Mouse (Mus musculus) heart, embryonic 13.5 days (tissue): ENCODE results near the gene Cdh3. TPM values are rescaled to one million over a fixed set of nuclear protein-coding genes. Genes with fewer than 3 reads are reported as not detected.
"Not testable (repeated sequence)": the region's sequence is repeated elsewhere in the genome, so short reads cannot be mapped to it uniquely, and the experiment has no call there.

Experiments used
- ATAC-seq: fragments of 200-750 bp; cut with Nextera tagmentation; 2 replicates; pipeline ENCODE4 v1.8.0; 2017; ENCODE audit warnings: moderate TSS enrichment; ENCODE audit not compliant: insufficient number of reproducible peaks, low FRiP score, low TSS enrichment; ENCODE audit errors: extremely low read depth
- H3K27ac ChIP-seq: fragments of 300-500 bp; sonication (generic); replicated peaks from 2 replicates; pipeline ENCODE4 v1.5.1; 2015; ENCODE audit warnings: moderate library complexity, mild to moderate bottlenecking, inconsistent platforms
- H3K27me3 ChIP-seq: fragments of 300-500 bp; sonication (generic); replicated peaks from 2 replicates; pipeline ENCODE4 v1.6.1; 2015; ENCODE audit warnings: mild to moderate bottlenecking, inconsistent platforms
- H3K36me3 ChIP-seq: fragments of 300-500 bp; sonication (generic); 2 replicates; pipeline ENCODE4 v1.6.1; 2015; ENCODE audit warnings: mild to moderate bottlenecking, inconsistent platforms
- H3K4me1 ChIP-seq: fragments of 300-500 bp; sonication (generic); 2 replicates; pipeline ENCODE4 v1.6.1; 2015; ENCODE audit warnings: inconsistent platforms
- H3K4me2 ChIP-seq: fragments of 300-500 bp; sonication (generic); 2 replicates; pipeline ENCODE4 v1.6.1; 2015; ENCODE audit warnings: inconsistent platforms, mild to moderate bottlenecking, moderate library complexity
- H3K4me3 ChIP-seq: fragments of 300-500 bp; sonication (generic); 2 replicates; pipeline ENCODE4 v1.5.1; 2015; ENCODE audit warnings: moderate library complexity, mild to moderate bottlenecking, inconsistent platforms
- H3K9ac ChIP-seq: fragments of 300-500 bp; sonication (generic); 2 replicates; pipeline ENCODE4 v1.6.1; 2015; ENCODE audit warnings: inconsistent platforms, mild to moderate bottlenecking, moderate library complexity
- H3K9me3 ChIP-seq: fragments of 300-500 bp; sonication (generic); 2 replicates; pipeline ENCODE4 v1.6.1; 2016; ENCODE audit warnings: inconsistent platforms
- WGBS: fragments of 180-500 bp; shearing (Covaris S2); methylation state at CpG from one replicate; pipeline ENCODE4 v1.1.7; 2015; ENCODE audit warnings: mixed read lengths; 5-methylcytosine and 5-hydroxymethylcytosine counted together
- polyA plus RNA-seq: library from polyadenylated mRNA; unstranded; fragments of >200 nt; fragmentation: Nextera tagmentation; extraction: Ambion mirVana; gene quantifications from 2 replicates; pipeline ENCODE4 v1.2.1, GENCODE M21; 2015

Gene Cdh3
- polyA plus RNA-seq, 1 experiment from 2014 or later: 32.0 TPM

- Histone ChIP-seq H3K9me3 (no peaks in the 10 kb centered on the region), H3K4me2 (no peak overlapping the region), H3K4me3 (no peak overlapping the region), H3K27ac (no peak overlapping the region), H3K36me3 (no peaks in the 10 kb centered on the region), H3K4me1 (peaks cover 9% of the 10 kb centered on the region; the same call in 1 of the 2 replicates), H3K9ac (no peak overlapping the region), H3K27me3 (no peaks in the 10 kb centered on the region)
- WGBS: 47% methylated on average over 2 of the region's 3 CpGs
- ATAC-seq: no peak
Observed at GRCm38 (mm10) chr8:106592458-106592857, 81.8 kb downstream of the Cdh3 start.

DNA sequence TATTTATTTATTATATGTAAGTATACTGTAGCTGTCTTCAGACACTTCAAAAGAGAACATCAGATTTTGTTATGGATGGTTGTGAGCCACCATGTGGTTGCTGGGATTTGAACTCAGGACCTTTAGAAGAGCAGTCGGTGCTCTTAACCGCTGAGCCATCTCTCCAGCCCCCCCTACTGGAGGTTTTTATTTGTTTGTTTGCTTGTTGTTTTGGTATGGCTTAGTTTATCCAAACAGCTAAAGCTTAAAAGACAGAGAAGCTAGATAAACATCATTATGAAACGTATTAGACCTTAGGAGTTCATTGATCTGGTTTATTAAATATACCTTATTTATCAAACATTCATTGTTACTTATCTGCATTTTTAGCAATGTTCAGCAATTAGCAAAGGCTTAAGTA lies 84.9 kb downstream of the Cdh3 start:
- not testable (repeated sequence) for ATAC-seq, H3K36me3 ChIP-seq, H3K9me3 ChIP-seq, H3K27me3 ChIP-seq, H3K4me3 ChIP-seq, H3K27ac ChIP-seq, H3K9ac ChIP-seq, H3K4me2 ChIP-seq, H3K4me1 ChIP-seq
- 91% methylated on average over 3 of the region's 3 CpGs for WGBS

DNA sequence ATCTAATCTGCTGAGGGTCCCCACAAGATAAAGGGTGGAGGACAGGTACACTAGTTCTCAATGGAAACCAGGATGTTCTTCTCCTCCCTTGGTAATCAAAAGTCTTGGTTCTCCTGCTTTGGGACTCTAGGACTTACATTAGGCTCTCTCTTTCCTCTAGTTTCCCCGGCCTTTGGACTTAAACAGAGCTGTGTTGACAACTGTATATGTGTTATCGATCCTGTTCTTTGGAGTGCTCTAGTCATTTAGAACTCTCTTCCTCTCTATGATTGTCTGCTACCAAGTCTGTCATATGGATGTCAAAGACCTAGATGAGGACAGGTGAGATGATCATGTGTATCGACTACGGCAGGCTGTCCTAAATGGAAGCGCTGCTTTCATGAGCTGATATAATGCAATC lies 86.4 kb downstream of the Cdh3 start:
- H3K27me3 ChIP-seq: peaks cover 21% of the 10 kb centered on the region
- no peaks in the 10 kb centered on the region for H3K9me3 ChIP-seq
- no peaks in the 10 kb centered on the region for H3K36me3 ChIP-seq
- no peak for ATAC-seq
- no peak overlapping the region for H3K4me3 ChIP-seq
- WGBS: 83% methylated on average over 5 of the region's 5 CpGs
- no peaks in the 10 kb centered on the region for H3K4me1 ChIP-seq
- no peak overlapping the region for H3K27ac ChIP-seq
- no peak overlapping the region for H3K9ac ChIP-seq
- no peak overlapping the region for H3K4me2 ChIP-seq

DNA sequence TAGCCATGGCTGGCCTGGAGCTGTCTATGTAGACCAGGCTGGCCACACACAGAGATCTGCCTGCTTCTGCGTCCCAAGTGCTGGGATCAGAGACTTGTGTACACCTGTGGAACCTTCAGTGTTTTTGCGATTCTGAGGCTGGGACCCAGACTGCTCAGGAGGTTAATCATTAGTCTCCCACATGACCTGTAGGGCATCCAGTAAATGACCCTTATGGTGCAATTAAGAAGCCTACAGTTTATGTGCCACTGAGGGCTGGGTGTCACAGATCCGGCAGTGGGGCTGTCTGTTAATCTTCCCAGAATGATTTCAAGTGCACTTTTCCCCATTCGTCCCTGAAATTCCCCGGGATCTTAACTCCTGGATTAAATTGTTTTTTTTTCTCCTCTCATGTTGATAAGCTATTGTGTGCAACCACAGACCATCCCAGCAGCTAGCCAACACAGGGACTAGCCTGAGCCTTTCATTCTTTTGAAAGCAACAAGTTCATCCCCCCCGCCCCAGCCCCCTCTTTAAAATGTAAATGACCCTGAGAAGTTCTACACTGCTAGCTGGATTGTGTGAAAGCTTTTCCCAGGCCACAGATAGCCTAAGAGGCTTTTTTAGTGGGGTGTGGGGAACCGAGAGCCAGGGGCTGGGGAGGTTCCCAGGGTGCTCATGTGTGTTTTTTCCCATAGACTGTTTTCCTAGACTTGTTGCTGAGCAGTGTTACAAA lies 88.7 kb downstream of the Cdh3 start:
- Histone ChIP-seq H3K9ac (no peak overlapping the region), H3K4me3 (no peak overlapping the region), H3K4me2 (no peak overlapping the region), H3K9me3 (no peaks in the 10 kb centered on the region), H3K4me1 (peaks cover 17% of the 10 kb centered on the region), H3K36me3 (no peaks in the 10 kb centered on the region), H3K27ac (no peak overlapping the region), H3K27me3 (peaks cover 45% of the 10 kb centered on the region)
- no peak for ATAC-seq
- WGBS: 43% methylated on average over 7 of the region's 7 CpGs

GRCm38 (mm10) chr8:106603131-106603819 lies 92.6 kb downstream of the Cdh3 start, which contains the start of gene Cdh1:
Gene Cdh1, plus strand, starts transcription at chr8:106603351.
- no peaks in the 10 kb centered on the region for H3K9me3 ChIP-seq
- H3K4me1 ChIP-seq: peaks cover 20% of the 10 kb centered on the region
- no peak for ATAC-seq
- H3K27ac ChIP-seq: no peak within 1 kb of the TSS
- peak within 1 kb of the TSS; percentile 74 for H3K9ac ChIP-seq
- peak within 1 kb of the TSS; percentile 96 for H3K4me2 ChIP-seq
- peaks cover 81% of the 10 kb centered on the region for H3K27me3 ChIP-seq
- peak within 1 kb of the TSS; percentile 62 for H3K4me3 ChIP-seq
- 2% methylated on average over 51 of the region's 53 CpGs for WGBS
- no peaks in the 10 kb centered on the region for H3K36me3 ChIP-seq

DNA sequence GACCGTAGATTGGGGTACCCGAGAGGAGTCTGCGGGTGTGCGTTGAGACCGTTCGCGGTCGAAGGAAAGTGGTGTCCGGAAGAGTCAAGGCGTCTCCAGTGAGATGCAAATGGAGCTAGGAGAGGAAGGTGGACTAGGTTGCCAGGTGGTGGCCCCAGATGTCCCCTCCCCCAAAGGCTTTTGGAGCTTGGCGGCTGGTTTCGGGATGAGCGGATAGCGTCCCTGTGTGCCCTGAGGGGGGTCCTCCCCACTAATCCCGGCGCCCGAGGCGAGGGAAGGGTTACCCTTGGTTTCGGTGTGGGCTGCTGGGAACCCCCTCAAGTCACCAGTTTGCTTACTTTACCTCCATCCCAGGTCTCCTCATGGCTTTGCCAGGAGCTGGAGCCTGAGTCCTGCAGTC lies 93.2 kb downstream of the Cdh3 start:
- ATAC-seq: 0 out of 2 replicates have a peak, but pooled peaks have one; percentile 2
- no peaks in the 10 kb centered on the region for H3K36me3 ChIP-seq
- H3K9ac ChIP-seq: peak overlapping the region; percentile 74; the same call in 1 of the 2 replicates
- H3K9me3 ChIP-seq: no peaks in the 10 kb centered on the region
- no peak overlapping the region for H3K27ac ChIP-seq
- peaks cover 84% of the 10 kb centered on the region for H3K27me3 ChIP-seq
- WGBS: 1% methylated on average over 17 of the region's 19 CpGs
- peak overlapping the region; percentile 96 for H3K4me2 ChIP-seq
- H3K4me1 ChIP-seq: peaks cover 20% of the 10 kb centered on the region
- H3K4me3 ChIP-seq: peak overlapping the region; percentile 62

DNA sequence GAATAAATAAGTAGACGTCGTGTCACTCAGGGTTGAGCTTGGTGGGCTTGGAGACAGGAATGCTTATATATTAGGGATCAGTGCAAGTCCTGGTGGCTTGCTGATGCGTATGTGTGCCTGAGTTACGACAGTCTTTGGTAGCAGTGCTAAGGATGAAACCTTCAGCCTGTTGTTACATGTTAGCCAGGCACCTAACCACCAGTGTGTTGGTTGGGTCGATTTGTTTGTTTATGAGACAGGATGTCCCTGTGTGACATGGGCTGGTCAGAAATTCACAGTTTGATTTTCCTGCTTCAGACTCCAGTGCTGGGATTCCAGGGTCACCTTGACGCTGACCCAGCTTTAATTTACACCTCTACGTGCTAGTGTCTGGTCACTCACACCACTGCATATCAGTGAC lies 95.0 kb downstream of the Cdh3 start:
- H3K27ac ChIP-seq: no peak overlapping the region
- peaks cover 86% of the 10 kb centered on the region for H3K27me3 ChIP-seq
- H3K4me3 ChIP-seq: no peak overlapping the region
- no peak overlapping the region for H3K9ac ChIP-seq
- H3K4me2 ChIP-seq: no peak overlapping the region
- H3K4me1 ChIP-seq: peaks cover 20% of the 10 kb centered on the region
- ATAC-seq: no peak
- no peaks in the 10 kb centered on the region for H3K36me3 ChIP-seq
- WGBS: 47% methylated on average over 7 of the region's 7 CpGs
- no peaks in the 10 kb centered on the region for H3K9me3 ChIP-seq

DNA sequence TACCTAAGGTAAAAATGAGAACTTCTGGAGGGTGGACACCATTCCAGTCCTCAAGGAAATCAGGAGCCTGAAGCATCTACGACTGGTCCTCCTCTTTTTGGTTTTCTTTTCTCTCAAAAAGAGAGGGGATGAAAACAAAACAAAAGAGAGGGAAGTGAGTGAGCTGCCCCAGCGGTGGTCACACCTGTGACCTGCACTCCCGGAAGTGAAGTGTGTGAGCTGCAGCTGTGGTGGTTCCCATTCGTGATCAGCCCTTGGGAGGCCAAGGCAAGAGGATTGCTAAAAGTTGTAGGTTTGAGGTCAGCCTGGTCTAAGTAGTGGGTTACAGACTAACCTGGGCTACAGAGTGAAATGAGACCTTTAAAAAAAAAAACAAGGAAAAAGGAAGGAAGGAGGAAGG lies 95.4 kb downstream of the Cdh3 start:
- no peak overlapping the region for H3K27ac ChIP-seq
- H3K4me1 ChIP-seq: peaks cover 20% of the 10 kb centered on the region
- no peak for ATAC-seq
- H3K9me3 ChIP-seq: no peaks in the 10 kb centered on the region
- no peak overlapping the region for H3K4me2 ChIP-seq
- 32% methylated on average over 4 of the region's 4 CpGs for WGBS
- H3K27me3 ChIP-seq: peaks cover 86% of the 10 kb centered on the region
- H3K4me3 ChIP-seq: no peak overlapping the region
- no peaks in the 10 kb centered on the region for H3K36me3 ChIP-seq
- H3K9ac ChIP-seq: no peak overlapping the region

DNA sequence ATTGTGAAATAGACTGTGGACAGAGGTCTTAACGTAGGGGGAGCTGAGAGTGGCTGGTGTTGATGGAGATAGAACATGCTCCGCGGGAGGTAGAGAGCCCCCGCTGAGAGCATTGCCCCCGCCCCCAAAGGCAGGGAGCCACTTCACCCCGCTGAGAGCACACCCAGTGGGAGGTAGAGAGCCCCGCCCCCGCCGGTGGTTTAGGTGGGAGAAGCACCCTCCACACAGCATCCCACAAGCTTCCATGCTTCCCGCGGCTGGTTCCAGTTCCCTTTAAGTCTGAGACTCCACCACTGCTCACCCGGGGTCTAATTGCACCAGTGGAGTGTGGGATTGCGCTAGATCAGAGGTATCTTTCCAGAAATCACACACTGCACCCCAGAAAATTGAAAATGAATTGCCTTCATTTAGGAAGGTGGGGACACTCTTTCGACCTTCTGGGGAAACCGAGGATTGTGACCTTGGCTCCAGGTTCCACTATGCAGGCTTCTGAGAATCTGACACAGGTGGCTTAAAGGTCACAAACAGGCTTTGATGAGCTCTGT lies 96.0 kb downstream of the Cdh3 start:
- no peak overlapping the region for H3K27ac ChIP-seq
- no peaks in the 10 kb centered on the region for H3K36me3 ChIP-seq
- H3K4me3 ChIP-seq: no peak overlapping the region
- peaks cover 83% of the 10 kb centered on the region for H3K27me3 ChIP-seq
- no peak for ATAC-seq
- H3K4me1 ChIP-seq: peaks cover 20% of the 10 kb centered on the region
- WGBS: 18% methylated on average over 15 of the region's 15 CpGs
- no peak overlapping the region for H3K4me2 ChIP-seq
- H3K9me3 ChIP-seq: no peaks in the 10 kb centered on the region
- no peak overlapping the region; the same call in 1 of the 2 replicates for H3K9ac ChIP-seq
